Mouse (Mus musculus) effector memory CD4-positive, alpha-beta T cell, adult 5 months (primary cell): ENCODE results near the gene Dnah10. TPM values are rescaled to one million over a fixed set of nuclear protein-coding genes. Genes with fewer than 3 reads are reported as not detected.

Source experiments
- polyA plus RNA-seq: library from polyadenylated mRNA; unstranded; fragments of 100-300 nt; shearing (Covaris generic); gene quantifications from one replicate; pipeline ENCODE4 v1.2.1, GENCODE M21; 2017

Gene Dnah10
- 0.06 TPM for polyA plus RNA-seq

GRCm38 (mm10) chr5:124724997-124725396, at the start of gene Dnah10:
TSS of gene Dnah10 (plus strand) at chr5:124725085.

GRCm38 (mm10) chr5:124862013-124862866, 137.4 kb downstream of the Dnah10 start, which contains the start of the genes Ccdc92 and Zfp664:
TSS of gene Ccdc92 (minus strand) at chr5:124862424.
TSS of gene Zfp664 (plus strand) at chr5:124862691.

Other genes with a start within 250 kb of the Dnah10 start
- 82.7 TPM for gene Rilpl2, start 246.7 kb upstream of the Dnah10 start, polyA plus RNA-seq
- 7.1 TPM for gene Snrnp35, start 242.0 kb upstream of the Dnah10 start, polyA plus RNA-seq
- gene Rilpl1, start 193.7 kb upstream of the Dnah10 start, polyA plus RNA-seq, result 2.1 TPM
- 521 TPM for gene Tmed2, start 184.4 kb upstream of the Dnah10 start, polyA plus RNA-seq
- 15.8 TPM for gene Ddx55, start 172.2 kb upstream of the Dnah10 start, polyA plus RNA-seq
- gene Eif2b1, start 146.0 kb upstream of the Dnah10 start, polyA plus RNA-seq, result 21.1 TPM
- 17.5 TPM for gene Gtf2h3, start 145.9 kb upstream of the Dnah10 start, polyA plus RNA-seq
- gene Atp6v0a2, start 96.5 kb upstream of the Dnah10 start, polyA plus RNA-seq, result 86.0 TPM
- gene Ccdc92, start 137.3 kb downstream of the Dnah10 start, polyA plus RNA-seq, result 38.4 TPM
- gene Zfp664, start 137.6 kb downstream of the Dnah10 start, polyA plus RNA-seq, result 39.3 TPM